Mouse (Mus musculus) frontal cortex, adult 2 months (tissue): ENCODE measurements at regions not wholly inside any gene's neighbourhood (a gene's known extent, or its start where the extent isn't known, plus 50 kb on each side); places are given as distances from the start of the nearest gene placed in this dataset.

Experiments
- DNase-seq, 2 experiments: peaks; one replicate each; pipeline ENCODE4 v3.0.0; 2022; ENCODE audit warnings: low spot score in 1 of 2; ENCODE audit errors: extremely low spot score in 1 of 2

- no peak for DNase-seq
Measured at GRCm38 (mm10) chr6:51698244-51698643, 174.5 kb downstream of the Snx10 start.

GRCm38 (mm10) chr6:51701253-51702020, 177.7 kb downstream of the Snx10 start:
- DNase-seq, result no peak

GRCm38 (mm10) chr6:51702456-51703171, 178.9 kb downstream of the Snx10 start:
- peak in 1 of 2 experiments; percentile 36 for DNase-seq

GRCm38 (mm10) chr6:51708011-51708410, 184.3 kb downstream of the Snx10 start:
- DNase-seq, result no peak

- DNase-seq, result no peak
Measured at GRCm38 (mm10) chr6:51708668-51709339, 185.1 kb downstream of the Snx10 start.

- no peak for DNase-seq
Measured at GRCm38 (mm10) chr6:51709340-51710067, 185.8 kb downstream of the Snx10 start.

- no peak for DNase-seq
Measured at GRCm38 (mm10) chr6:51710153-51710552, 186.5 kb downstream of the Snx10 start.

GRCm38 (mm10) chr6:51710926-51711615, 187.4 kb downstream of the Snx10 start:
- DNase-seq, result no peak

- DNase-seq, result no peak
Measured at GRCm38 (mm10) chr6:51711616-51711970, 187.9 kb downstream of the Snx10 start.

GRCm38 (mm10) chr6:51715158-51715840, 191.6 kb downstream of the Snx10 start:
- DNase-seq, result peak in 1 of 2 experiments; percentile 37

GRCm38 (mm10) chr6:51717386-51717785, 193.7 kb downstream of the Snx10 start:
- DNase-seq, result no peak

- DNase-seq, result no peak
Measured at GRCm38 (mm10) chr6:51720705-51721104, 197.0 kb downstream of the Snx10 start.

GRCm38 (mm10) chr6:51723053-51723452, 199.4 kb downstream of the Snx10 start:
- peak in 1 of 2 experiments; percentile 53 for DNase-seq

GRCm38 (mm10) chr6:51727191-51727590, 203.5 kb downstream of the Snx10 start:
- no peak for DNase-seq

- DNase-seq, result no peak
Measured at GRCm38 (mm10) chr6:51728816-51729562, 205.3 kb downstream of the Snx10 start.

- peak in 1 of 2 experiments; percentile 8 for DNase-seq
Measured at GRCm38 (mm10) chr6:51730564-51731351, 207.1 kb downstream of the Snx10 start.

- DNase-seq, result peak in 1 of 2 experiments; percentile 28
Measured at GRCm38 (mm10) chr6:51732298-51732895, 208.7 kb downstream of the Snx10 start.

- no peak for DNase-seq
Measured at GRCm38 (mm10) chr6:51736051-51736450, 212.3 kb downstream of the Snx10 start.
